Mouse (Mus musculus) myocyte (in vitro differentiated cells): ENCODE results near the gene Cx3cl1. TPM values are rescaled to one million over a fixed set of nuclear protein-coding genes. Genes with fewer than 3 reads are reported as not detected.

ENCODE experiments used
- H3K27me3 ChIP-seq: one replicate; pipeline ENCODE4 v1.6.1; 2011; ENCODE audit not compliant: control insufficient read depth, insufficient read depth, insufficient read length
- H3K36me3 ChIP-seq: one replicate; pipeline ENCODE4 v1.6.1; 2011; ENCODE audit not compliant: control insufficient read depth, insufficient read depth
- H3K4me2 ChIP-seq: one replicate; pipeline ENCODE4 v1.6.1; 2011; ENCODE audit warnings: low read depth, control low read depth
- H3K4me3 ChIP-seq: one replicate; pipeline ENCODE4 v1.5.1; 2011; ENCODE audit warnings: mild to moderate bottlenecking, control low read depth, moderate library complexity
- H3K79me2 ChIP-seq: one replicate; pipeline ENCODE4 v1.6.1; 2011; ENCODE audit not compliant: control insufficient read depth, insufficient read depth
- H3ac ChIP-seq: one replicate; pipeline ENCODE4 v1.6.1; 2011; ENCODE audit not compliant: control insufficient read depth, insufficient read length
- CEBPB ChIP-seq: IDR thresholded peaks from 2 replicates; pipeline ENCODE4 v1.6.1; 2011; ENCODE audit warnings: mild to moderate bottlenecking, moderate library complexity; ENCODE audit not compliant: poor library complexity, insufficient read depth, severe bottlenecking
- E2F4 ChIP-seq: IDR thresholded peaks from one replicate; pipeline ENCODE4 v1.6.1; 2011; ENCODE audit warnings: mild to moderate bottlenecking, control low read depth, moderate library complexity; ENCODE audit not compliant: insufficient read depth
- MAX ChIP-seq: IDR thresholded peaks from one replicate; pipeline ENCODE4 v1.6.1; 2011; ENCODE audit warnings: low read depth, mild to moderate bottlenecking, control low read depth
- MYOD1 ChIP-seq, 3 experiments: IDR thresholded peaks; one replicate each; pipeline ENCODE4 v1.6.1; 2011; ENCODE audit warnings: control low read depth in 2 of 3, low read depth in 2 of 3, mild to moderate bottlenecking in 2 of 3, moderate library complexity in 1 of 3; ENCODE audit not compliant: insufficient read length in 2 of 3, control insufficient read depth in 1 of 3
- MYOG ChIP-seq, 3 experiments: IDR thresholded peaks; one replicate each; pipeline ENCODE4 v1.6.1; 2011; ENCODE audit warnings: control low read depth in 2 of 3, low read depth in 2 of 3, mild to moderate bottlenecking in 2 of 3; ENCODE audit not compliant: insufficient read length in 2 of 3, control insufficient read depth in 1 of 3, insufficient read depth in 1 of 3
- POLR2A ChIP-seq: IDR thresholded peaks from one replicate; pipeline ENCODE4 v1.6.1; 2011; ENCODE audit warnings: low read depth, mild to moderate bottlenecking, control low read depth, moderate library complexity; ENCODE audit not compliant: insufficient read length
- POLR2AphosphoS2 ChIP-seq: IDR thresholded peaks from one replicate; pipeline ENCODE4 v1.6.1; 2011; ENCODE audit warnings: low read depth, control low read depth; ENCODE audit not compliant: insufficient read length
- REST ChIP-seq: IDR thresholded peaks from one replicate; pipeline ENCODE4 v1.6.1; 2011; ENCODE audit warnings: mild to moderate bottlenecking, control low read depth, moderate library complexity; ENCODE audit not compliant: insufficient read depth, insufficient read length
- SRF ChIP-seq: IDR thresholded peaks from one replicate; pipeline ENCODE4 v1.6.1; 2011; ENCODE audit warnings: low read depth; ENCODE audit not compliant: control insufficient read depth, insufficient read length
- TCF12 ChIP-seq: IDR thresholded peaks from one replicate; pipeline ENCODE4 v1.6.1; 2011; ENCODE audit warnings: mild to moderate bottlenecking, control low read depth; ENCODE audit not compliant: poor library complexity, insufficient read depth, severe bottlenecking
- TCF3 ChIP-seq: IDR thresholded peaks from one replicate; pipeline ENCODE4 v1.6.1; 2011; ENCODE audit warnings: low read depth, control low read depth; ENCODE audit not compliant: insufficient read length
- USF1 ChIP-seq: IDR thresholded peaks from one replicate; pipeline ENCODE4 v1.6.1; 2011; ENCODE audit warnings: low read depth, mild to moderate bottlenecking, control low read depth, moderate library complexity
- polyA plus RNA-seq: library from polyadenylated mRNA; unstranded; fragments of >200 nt; fragmentation: generic; extraction: Trizol; gene quantifications from one replicate; pipeline ENCODE4 v1.2.1, GENCODE M21; 2012; ENCODE audit warnings: missing spikeins

The Cx3cl1 gene
- polyA plus RNA-seq, 1 experiment = 8.3 TPM

DNA sequence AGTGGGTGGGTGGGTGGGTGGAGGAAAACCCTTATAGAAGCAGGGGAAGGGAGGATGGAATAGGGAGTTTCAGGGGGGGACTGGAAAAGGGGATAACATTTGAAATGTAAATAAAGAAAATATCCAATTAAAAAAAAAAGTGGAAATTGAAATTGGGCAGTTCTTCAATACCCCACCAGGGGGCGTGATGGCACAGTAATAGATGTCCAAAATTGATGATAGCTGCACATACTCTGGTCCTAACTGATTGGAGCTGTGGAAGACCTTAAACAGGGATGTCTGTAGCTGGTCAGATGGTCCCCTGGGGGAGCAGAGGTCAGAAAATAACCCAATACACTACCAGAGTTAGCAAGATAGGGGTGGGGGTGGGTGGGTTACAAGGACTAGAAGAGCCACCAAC is 42.7 kb downstream of the Cx3cl1 start:
- no peak overlapping the region for H3ac ChIP-seq
- no peaks in the 10 kb centered on the region for H3K27me3 ChIP-seq
- no peaks in the 10 kb centered on the region for H3K36me3 ChIP-seq
- no peak overlapping the region for H3K4me3 ChIP-seq
- no peak overlapping the region for H3K4me2 ChIP-seq
- no peaks in the 10 kb centered on the region for H3K79me2 ChIP-seq
- TF ChIP-seq REST (no peak), MYOG (IDR thresholded peaks at IDR 0.05; ENCODE audit: control insufficient read depth in 1 of 3, insufficient read depth in 1 of 3, insufficient read length in 2 of 3, low read depth in 2 of 3) (no peak), TCF12 (no peak), MYOD1 (IDR thresholded peaks at IDR 0.05; ENCODE audit: control insufficient read depth in 1 of 3, insufficient read length in 2 of 3, low read depth in 2 of 3) (no peak), MAX (no peak), CEBPB (no peak), TCF3 (no peak), E2F4 (no peak), POLR2AphosphoS2 (no peak), SRF (no peak), POLR2A (no peak)

DNA sequence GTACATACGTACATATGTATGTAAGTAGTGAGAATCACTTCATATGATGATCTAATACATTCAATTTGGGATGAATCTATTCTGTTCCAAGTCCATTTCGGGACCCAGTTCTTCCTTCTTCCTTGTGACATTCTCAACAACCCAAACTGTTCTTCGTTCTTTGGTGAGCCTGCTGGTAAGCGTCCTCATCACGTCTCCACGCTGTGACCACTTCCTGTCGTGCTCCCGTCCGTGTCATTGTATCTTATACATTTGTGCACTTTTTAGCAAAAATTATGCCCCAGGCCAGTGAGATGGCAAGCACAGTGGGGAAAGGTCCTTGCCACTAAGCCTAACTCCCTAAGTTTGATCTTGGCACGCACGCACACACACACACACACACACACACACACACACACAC is 46.1 kb downstream of the Cx3cl1 start:
- H3K36me3 ChIP-seq = peaks cover 13% of the 10 kb centered on the region
- no peak for TF ChIP-seq TCF3
- TF ChIP-seq POLR2AphosphoS2 = no peak
- no peak for TF ChIP-seq E2F4
- TF ChIP-seq TCF12 = no peak
- TF ChIP-seq CEBPB = no peak
- no peak for TF ChIP-seq REST
- TF ChIP-seq MYOG (IDR thresholded peaks at IDR 0.05; ENCODE audit: control insufficient read depth in 1 of 3, insufficient read depth in 1 of 3, insufficient read length in 2 of 3, low read depth in 2 of 3) = no peak
- no peak for TF ChIP-seq SRF
- TF ChIP-seq USF1 = no peak
- no peak for TF ChIP-seq MYOD1 (IDR thresholded peaks at IDR 0.05; ENCODE audit: control insufficient read depth in 1 of 3, insufficient read length in 2 of 3, low read depth in 2 of 3)
- no peak for TF ChIP-seq MAX
- TF ChIP-seq POLR2A = no peak
- H3K4me3 ChIP-seq = no peak overlapping the region
- H3ac ChIP-seq = no peak overlapping the region
- H3K27me3 ChIP-seq = no peaks in the 10 kb centered on the region
- H3K79me2 ChIP-seq = no peaks in the 10 kb centered on the region
- H3K4me2 ChIP-seq = no peak overlapping the region

DNA sequence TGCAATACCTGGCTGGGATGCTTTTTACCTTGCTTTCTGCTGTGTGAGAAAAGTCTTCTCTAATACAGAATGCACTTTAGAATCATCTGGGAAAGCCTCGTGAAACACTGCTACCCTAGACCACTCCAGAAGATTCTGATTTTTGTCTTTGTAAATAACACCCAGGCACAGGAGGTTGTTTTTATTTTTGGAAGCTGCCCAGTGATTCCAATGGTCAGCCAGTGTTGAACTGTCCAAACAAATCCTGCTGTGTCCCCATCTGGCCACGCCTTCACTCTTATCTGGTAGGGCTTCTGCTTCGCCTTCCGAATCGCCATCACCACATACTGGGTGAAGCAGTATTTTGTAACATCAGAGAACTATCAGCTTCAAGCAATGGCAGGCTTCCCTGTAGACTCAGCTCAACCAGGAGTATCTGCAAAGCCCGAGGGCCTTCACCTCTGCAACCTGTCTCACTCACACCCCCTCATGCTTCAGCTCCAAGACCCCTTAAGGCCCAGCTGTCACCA is 47.9 kb downstream of the Cx3cl1 start:
- H3K79me2 ChIP-seq = no peaks in the 10 kb centered on the region
- H3K36me3 ChIP-seq = peaks cover 27% of the 10 kb centered on the region
- no peaks in the 10 kb centered on the region for H3K27me3 ChIP-seq
- H3K4me2 ChIP-seq = no peak overlapping the region
- TF ChIP-seq MYOG (IDR thresholded peaks at IDR 0.05; ENCODE audit: control insufficient read depth in 1 of 3, insufficient read depth in 1 of 3, insufficient read length in 2 of 3, low read depth in 2 of 3) (no peak), USF1 (no peak), MYOD1 (IDR thresholded peaks at IDR 0.05; ENCODE audit: control insufficient read depth in 1 of 3, insufficient read length in 2 of 3, low read depth in 2 of 3) (no peak), TCF12 (no peak), TCF3 (no peak), REST (no peak), CEBPB (no peak), POLR2AphosphoS2 (no peak), POLR2A (no peak), SRF (no peak), E2F4 (no peak), MAX (no peak)
- no peak overlapping the region for H3ac ChIP-seq
- no peak overlapping the region for H3K4me3 ChIP-seq

DNA sequence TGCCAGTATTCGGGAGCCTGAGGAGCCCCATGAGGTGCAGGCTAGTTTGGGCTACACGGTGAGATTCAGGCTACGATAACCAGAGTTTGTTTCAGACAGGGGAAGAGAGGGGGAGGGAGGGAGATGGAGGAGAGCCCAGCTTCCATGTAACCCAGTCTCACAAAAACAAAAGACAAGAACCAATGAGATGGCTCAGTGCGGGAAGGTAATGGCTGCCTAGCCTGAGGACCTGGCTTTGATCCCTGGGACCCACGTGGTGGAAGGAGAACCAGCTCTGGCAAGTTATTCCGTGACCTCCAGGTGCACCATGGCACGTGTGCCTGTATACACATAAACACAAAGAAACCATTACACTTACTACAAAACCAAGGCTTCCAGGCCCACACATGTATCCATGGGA is 48.7 kb downstream of the Cx3cl1 start:
- Histone ChIP-seq H3K36me3 (peaks cover 34% of the 10 kb centered on the region), H3K79me2 (no peaks in the 10 kb centered on the region), H3K27me3 (no peaks in the 10 kb centered on the region), H3K4me2 (no peak overlapping the region), H3ac (no peak overlapping the region), H3K4me3 (no peak overlapping the region)
- TF ChIP-seq POLR2A (no peak), POLR2AphosphoS2 (no peak), CEBPB (no peak), REST (no peak), MAX (no peak), MYOG (IDR thresholded peaks at IDR 0.05; ENCODE audit: control insufficient read depth in 1 of 3, insufficient read depth in 1 of 3, insufficient read length in 2 of 3, low read depth in 2 of 3) (no peak), TCF12 (no peak)

DNA sequence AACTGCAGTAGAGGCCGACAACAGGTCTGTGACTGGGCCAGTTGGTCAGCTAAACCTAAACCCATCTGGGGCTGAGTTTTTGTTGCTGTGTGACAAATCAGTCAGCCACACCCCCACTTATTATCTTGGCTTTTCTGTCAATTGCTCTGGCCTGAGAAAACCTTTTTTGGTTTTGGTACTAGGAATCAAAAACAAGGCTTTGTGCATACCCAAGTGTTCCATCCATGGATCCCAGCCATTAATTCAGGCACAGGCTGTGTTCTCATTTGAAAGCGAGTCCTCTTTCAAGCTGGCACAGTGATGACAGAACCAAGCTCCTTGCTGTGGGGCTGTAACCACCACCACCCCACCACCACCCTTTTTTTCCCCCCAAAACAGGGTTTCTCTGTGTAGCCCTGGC is 49.6 kb downstream of the Cx3cl1 start:
- no peak overlapping the region for H3K4me2 ChIP-seq
- no peak for TF ChIP-seq E2F4
- no peak for TF ChIP-seq MYOD1 (IDR thresholded peaks at IDR 0.05; ENCODE audit: control insufficient read depth in 1 of 3, insufficient read length in 2 of 3, low read depth in 2 of 3)
- no peaks in the 10 kb centered on the region for H3K79me2 ChIP-seq
- no peak overlapping the region for H3K4me3 ChIP-seq
- H3ac ChIP-seq = no peak overlapping the region
- no peaks in the 10 kb centered on the region for H3K27me3 ChIP-seq
- H3K36me3 ChIP-seq = peaks cover 43% of the 10 kb centered on the region
